Mouse (Mus musculus): ENCODE data around the gene Zfp423.

GRCm38 (mm10) chr8:87784641-87785439 lies 174.6 kb downstream of the Zfp423 start:
- no peak for TF ChIP-seq CTCF (IDR thresholded peaks at IDR 0.05 in 2 of 3, conservative IDR thresholded peaks at IDR 0.05 in 1 of 3; ENCODE audit: control insufficient read depth in 1 of 3, insufficient read depth in 1 of 3, low read depth in 2 of 3, low read length in 3 of 3, poor library complexity in 1 of 3, severe bottlenecking in 1 of 3)
- no peak for TF ChIP-seq POLR2AphosphoS2 (IDR thresholded peaks at IDR 0.05; ENCODE audit: low read length)
- no peak for TF ChIP-seq ZC3H11A (IDR thresholded peaks at IDR 0.05; ENCODE audit: low read depth, low read length)
- TF ChIP-seq EP300 (IDR thresholded peaks at IDR 0.05; ENCODE audit: low read depth in 1 of 2, low read length in 2 of 2) = no peak
- TF ChIP-seq SIN3A (IDR thresholded peaks at IDR 0.05; ENCODE audit: low read length) = no peak
- no peak for TF ChIP-seq KAT2A (conservative IDR thresholded peaks at IDR 0.05; ENCODE audit: low read depth, low read length)
- no peak for TF ChIP-seq MYC (IDR thresholded peaks at IDR 0.05; ENCODE audit: low read depth, low read length)
